Comparison of ENCODE assay signal across 28 mouse cellular contexts in the genomic region with DNA sequence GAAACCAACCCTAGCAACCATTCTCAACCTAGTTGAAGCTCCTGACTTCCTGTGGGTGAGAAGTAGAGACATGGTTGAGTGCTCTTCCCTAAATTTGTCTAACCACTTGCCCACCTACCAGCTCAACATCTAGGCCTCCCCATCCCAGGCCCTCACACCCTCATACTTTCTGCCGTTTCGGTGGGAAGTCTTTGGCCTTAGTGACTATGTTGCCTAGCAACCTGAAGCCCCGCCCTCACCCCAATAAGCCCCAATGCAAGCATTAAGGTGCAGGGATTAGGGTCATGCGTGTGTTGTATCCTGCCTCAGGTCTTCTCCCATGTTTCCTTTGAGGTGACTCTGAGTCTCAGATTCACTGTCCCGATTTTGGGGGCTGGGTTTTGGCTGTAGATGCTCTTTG. TPM values are rescaled to one million over a fixed set of nuclear protein-coding genes. Genes with fewer than 3 reads are reported as not detected.
DNase-seq lines count a peak whose midpoint lies in the region; ATAC-seq and TF ChIP-seq lines count a peak whose summit lies in the region.
"Had no signal": no experiment of that assay in that cellular context is flagged by ENCODE, and none has a peak within 500 bp of the region (broad histone marks: within the 10 kb centered on the region; RNA-seq: fewer than 3 reads in every experiment).

A gene (minus strand): TSS at position 202 of the 400 bp plus-strand sequence.

- H3K27me3 ChIP-seq in megakaryocyte, embryonic 14.5 days (replicated peaks), result peaks cover 41% of the 10 kb centered on the region
- H3K27me3 ChIP-seq in ES-Bruce4 (ENCODE audit: control insufficient read depth, insufficient read depth, low read length, poor library complexity, severe bottlenecking), result no peaks in the 10 kb centered on the region
- no peaks in the 10 kb centered on the region for H3K27me3 ChIP-seq in stomach, postnatal 0 days (ENCODE audit: control insufficient read depth, insufficient read depth, low read length)
- H3K27me3 ChIP-seq: embryonic facial prominence, embryonic 13.5 days; forebrain, embryonic 15.5 days had no signal

- H3K4me3 ChIP-seq in megakaryocyte, embryonic 14.5 days (replicated peaks), result peak within 1 kb of the TSS; percentile 28
- H3K4me3 ChIP-seq in ES-Bruce4 (ENCODE audit: low read depth, low read length), result peak within 1 kb of the TSS; percentile 65
- no peak within 1 kb of the TSS for H3K4me3 ChIP-seq in stomach, postnatal 0 days (ENCODE audit: low read depth, low read length)
- no peak within 1 kb of the TSS for H3K4me3 ChIP-seq in gastrocnemius, adult 2 months
- H3K4me3 ChIP-seq: embryonic facial prominence, embryonic 13.5 days; forebrain, embryonic 15.5 days; heart, embryonic 10.5 days; hindbrain, embryonic 12.5 days had no signal

- TF ChIP-seq POLR2A in ES-Bruce4 (IDR thresholded peaks at IDR 0.05; ENCODE audit: insufficient read depth, low read length), result no peak

- H3K9me3 ChIP-seq in megakaryocyte, embryonic 14.5 days, result no peaks in the 10 kb centered on the region
- H3K9me3 ChIP-seq in ES-Bruce4 (replicated peaks; ENCODE audit: control insufficient read depth, insufficient read depth, low read length, poor library complexity, severe bottlenecking), result no peaks in the 10 kb centered on the region
- H3K9me3 ChIP-seq in stomach, postnatal 0 days (ENCODE audit: control insufficient read depth, low read length), result no peaks in the 10 kb centered on the region
- H3K9me3 ChIP-seq: embryonic facial prominence, embryonic 13.5 days; forebrain, embryonic 15.5 days; G1E; heart, embryonic 10.5 days; hindbrain, embryonic 12.5 days had no signal

- no peak within 1 kb of the TSS for H3K4me2 ChIP-seq in stomach, postnatal 0 days (replicated peaks; ENCODE audit: low read depth)
- H3K4me2 ChIP-seq: embryonic facial prominence, embryonic 13.5 days; forebrain, embryonic 15.5 days; hindbrain, embryonic 12.5 days had no signal

- H3K36me3 ChIP-seq in megakaryocyte, embryonic 14.5 days (replicated peaks; ENCODE audit: low read length), result no peaks in the 10 kb centered on the region
- no peaks in the 10 kb centered on the region for H3K36me3 ChIP-seq in ES-Bruce4 (ENCODE audit: control insufficient read depth, insufficient read depth, low read length, poor library complexity, severe bottlenecking)
- H3K36me3 ChIP-seq in stomach, postnatal 0 days (ENCODE audit: control insufficient read depth, insufficient read depth, low read length), result no peaks in the 10 kb centered on the region
- H3K36me3 ChIP-seq: embryonic facial prominence, embryonic 13.5 days; forebrain, embryonic 15.5 days; G1E; heart, embryonic 10.5 days; hindbrain, embryonic 12.5 days had no signal

- H3K4me1 ChIP-seq in megakaryocyte, embryonic 14.5 days, result peaks cover 31% of the 10 kb centered on the region
- no peaks in the 10 kb centered on the region for H3K4me1 ChIP-seq in ES-Bruce4 (ENCODE audit: control insufficient read depth, insufficient read depth, low read length)
- H3K4me1 ChIP-seq in stomach, postnatal 0 days (replicated peaks; ENCODE audit: control insufficient read depth, insufficient read depth), result no peaks in the 10 kb centered on the region

- H3K27ac ChIP-seq in ES-Bruce4 (ENCODE audit: insufficient read depth, low read length), result no peak within 1 kb of the TSS
- no peak within 1 kb of the TSS for H3K27ac ChIP-seq in stomach, postnatal 0 days (replicated peaks)
- H3K27ac ChIP-seq in gastrocnemius, adult 2 months, result no peak within 1 kb of the TSS
- H3K27ac ChIP-seq: embryonic facial prominence, embryonic 13.5 days; forebrain, embryonic 15.5 days; heart, embryonic 10.5 days; hindbrain, embryonic 12.5 days had no signal

- TF ChIP-seq CTCF in ES-Bruce4 (IDR thresholded peaks at IDR 0.05; ENCODE audit: low read depth, low read length), result no peak
- TF ChIP-seq CTCF in stomach, postnatal 0 days (IDR thresholded peaks at IDR 0.05; ENCODE audit: low read depth), result no peak
- no peak for TF ChIP-seq CTCF in gastrocnemius, adult 2 months (IDR thresholded peaks at IDR 0.05)

- no peak for ATAC-seq in megakaryocyte, adult 5-6 weeks (ENCODE audit: poor library complexity, severe bottlenecking)
- ATAC-seq in stomach, postnatal 0 days (ENCODE audit: low FRiP score, low TSS enrichment), result no peak
- ATAC-seq: forebrain, embryonic 15.5 days; hindbrain, embryonic 16.5 days; inflammation-experienced regulatory T-cells, adult 6 months had no signal

- peak within 1 kb of the TSS; percentile 27 for H3K9ac ChIP-seq in ES-Bruce4 (ENCODE audit: low read depth, poor library complexity, severe bottlenecking)
- no peak within 1 kb of the TSS for H3K9ac ChIP-seq in stomach, postnatal 0 days (ENCODE audit: low read length)
- H3K9ac ChIP-seq: embryonic facial prominence, embryonic 13.5 days; forebrain, embryonic 15.5 days; hindbrain, embryonic 12.5 days had no signal

- peak; percentile 1 to 3 for DNase-seq in cerebellum, postnatal 25 days
- DNase-seq in cerebellum, postnatal 36 days, result no peak
- peak; percentile 12 for DNase-seq in stomach, postnatal 0 days (ENCODE audit: low spot score)
- DNase-seq in gastrocnemius, adult 2 months, result no peak
- DNase-seq in right cerebral cortex, postnatal 36 days (ENCODE audit: low spot score in 2 of 2), result no peak
- DNase-seq: adrenal gland, postnatal 10 days; cerebellum, adult 11 months; cerebellum, adult 8-10 months; cerebellum, postnatal 14 days; gastrocnemius, postnatal 14 days; heart, postnatal 10 days; heart, postnatal 4 days had no signal

- WGBS in stomach, postnatal 0 days, result 52% methylated on average over 5 of the region's 5 CpGs

- intact Hi-C loops in gastrocnemius, adult 2 months (cut with DNase I), result no loop called here

- TF ChIP-seq EP300 in ES-Bruce4 (IDR thresholded peaks at IDR 0.05; ENCODE audit: insufficient read depth, low read depth, low read length), result no peak
- no peak for TF ChIP-seq EP300 in stomach, postnatal 0 days (optimal IDR thresholded peaks at IDR 0.05)

RNA-seq across cellular contexts. Expression of the gene that starts here (rescaled TPM):
- polyA plus RNA-seq in megakaryocyte, embryonic 14.5 days (2012; ENCODE audit: insufficient read depth, low replicate concordance), result not detected in 2 replicates
- total RNA-seq in megakaryocyte, adult 5-6 weeks (2015), result not detected in 2 replicates
- total RNA-seq in megakaryocyte, adult 5-6 weeks (2017), result not detected in 2 replicates
- not detected in 2 replicates for polyA plus RNA-seq in ES-Bruce4 (2011; ENCODE audit: insufficient read depth, insufficient read length, low read depth, missing spikeins)
- not detected in 2 replicates for polyA plus RNA-seq in stomach, postnatal 0 days (2015; fragmentation: Nextera tagmentation; extraction: Ambion mirVana)
- total RNA-seq in gastrocnemius, adult 2 months (2021), result not detected
- total RNA-seq: adrenal gland, postnatal 10 days; adrenal gland, postnatal 4 days; G1E; gastrocnemius, postnatal 14 days; granulocyte monocyte progenitor cell, adult 5-6 weeks; heart, postnatal 10 days; heart, postnatal 4 days had no signal
- polyA plus RNA-seq: brain, embryonic 14.5 days; C2C12; embryonic facial prominence, embryonic 13.5 days; forebrain, embryonic 15.5 days; frontal cortex, adult 2 months; G1E; heart, embryonic 10.5 days; heart, embryonic 14.5 days; hindbrain, embryonic 12.5 days; hindbrain, embryonic 16.5 days; inflammation-experienced regulatory T-cells, adult 6 months had no signal

Comparison
In these comparisons a context has a peak if more than half of its experiments do, and no peak if none do; other contexts are left out.
1. DNase-seq: peak in cerebellum, postnatal 25 days (2 of 2); none in cerebellum, postnatal 36 days (0 of 2), gastrocnemius, adult 2 months (single experiment) and right cerebral cortex, postnatal 36 days (0 of 2).
2. Peak in DNase-seq in stomach, postnatal 0 days; RNA of the gene not detected or under 1 TPM.
3. H3K4me3 ChIP-seq: peak in megakaryocyte, embryonic 14.5 days (single experiment) and ES-Bruce4 (single experiment); none in stomach, postnatal 0 days (single experiment) and gastrocnemius, adult 2 months (single experiment).